Mouse (Mus musculus): ENCODE results near the gene Crtap.

- TF ChIP-seq CTCF (IDR thresholded peaks at IDR 0.05) (no peak), POLR2A (IDR thresholded peaks at IDR 0.05; ENCODE audit: insufficient read depth, low read depth, low read length) (no peak)
These were observed 37.8 kb upstream of the Crtap start for GRCm38 (mm10) chr9:114428103-114428834.
